Mouse (Mus musculus) testis, adult 2 months (tissue): ENCODE data around the gene Npm3.

Source experiments
- CTCF ChIP-seq: fragments of 200-500 bp; IDR thresholded peaks from 2 replicates; pipeline ENCODE4 v1.5.1; 2012; ENCODE audit warnings: low read depth, mild to moderate bottlenecking, inconsistent platforms, low read length, moderate library complexity; ENCODE audit not compliant: control insufficient read depth, insufficient read depth, insufficient replicate concordance
- POLR2A ChIP-seq: fragments of 200-500 bp; IDR thresholded peaks from 2 replicates; pipeline ENCODE4 v1.6.1; 2012; ENCODE audit warnings: low read depth, mild to moderate bottlenecking, inconsistent platforms, low read length, moderate library complexity; ENCODE audit not compliant: control insufficient read depth

DNA sequence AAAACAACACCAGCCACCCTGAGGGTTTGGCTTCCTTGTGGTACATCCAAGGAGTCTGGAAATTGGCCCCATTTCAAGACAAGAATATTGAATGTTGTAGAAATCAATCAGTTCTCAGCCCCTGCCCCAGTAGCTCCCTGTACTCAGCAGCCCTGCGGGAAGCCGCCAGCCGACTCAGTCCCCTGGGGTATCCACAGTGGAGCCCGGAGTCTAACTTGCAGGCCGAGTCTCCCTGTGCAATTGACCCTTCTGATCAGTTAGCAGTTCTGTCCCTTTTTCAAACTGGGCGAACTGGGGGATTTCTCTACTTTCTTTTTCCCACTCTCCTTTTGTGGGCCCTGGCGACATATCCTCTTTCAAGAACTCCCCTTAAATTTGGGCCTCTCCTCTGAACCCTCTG, 8.6 kb downstream of the Npm3 start:
- no peak for TF ChIP-seq CTCF
- no peak for TF ChIP-seq POLR2A
